Mouse (Mus musculus) kidney, embryonic 14.5 days (tissue): ENCODE measurements at regions not wholly inside any gene's neighbourhood (a gene's known extent, or its start where the extent isn't known, plus 50 kb on each side); places are given as distances from the start of the nearest gene placed in this dataset.

Experiments
- ATAC-seq: fragments of 200-750 bp; cut with Nextera tagmentation; 2 replicates; pipeline ENCODE4 v1.8.0; 2017; ENCODE audit warnings: moderate number of reproducible peaks, mild to moderate bottlenecking, moderate TSS enrichment, moderate library complexity; ENCODE audit not compliant: low FRiP score, low TSS enrichment
- H3K27ac ChIP-seq: fragments of 300-500 bp; sonication (generic); 2 replicates; pipeline ENCODE4 v1.5.1; 2014; ENCODE audit warnings: low read depth, mild to moderate bottlenecking, low read length, moderate library complexity, mixed read lengths
- H3K27me3 ChIP-seq: fragments of 300-500 bp; sonication (generic); 2 replicates; pipeline ENCODE4 v1.6.1; 2014; ENCODE audit warnings: mild to moderate bottlenecking, low read length; ENCODE audit not compliant: control insufficient read depth, insufficient read depth
- H3K36me3 ChIP-seq: fragments of 300-500 bp; sonication (generic); 2 replicates; pipeline ENCODE4 v1.6.1; 2014; ENCODE audit warnings: low read length, mixed read lengths; ENCODE audit not compliant: control insufficient read depth, insufficient read depth
- H3K4me1 ChIP-seq: fragments of 300-500 bp; sonication (generic); 2 replicates; pipeline ENCODE4 v1.6.1; 2014; ENCODE audit warnings: low read length, mixed read lengths; ENCODE audit not compliant: control insufficient read depth, insufficient read depth
- H3K4me2 ChIP-seq: fragments of 300-500 bp; sonication (generic); replicated peaks from 2 replicates; pipeline ENCODE4 v1.6.1; 2014; ENCODE audit warnings: low read depth, mild to moderate bottlenecking, low read length
- H3K4me3 ChIP-seq: fragments of 300-500 bp; sonication (generic); 2 replicates; pipeline ENCODE4 v1.5.1; 2014; ENCODE audit warnings: mild to moderate bottlenecking, low read length
- H3K9ac ChIP-seq: fragments of 300-500 bp; sonication (generic); 2 replicates; pipeline ENCODE4 v1.6.1; 2014; ENCODE audit warnings: low read depth, mild to moderate bottlenecking, low read length, moderate library complexity
- H3K9me3 ChIP-seq: fragments of 300-500 bp; sonication (generic); 2 replicates; pipeline ENCODE4 v1.6.1; 2016; ENCODE audit warnings: low read length; ENCODE audit not compliant: control insufficient read depth
- WGBS: fragments of 180-500 bp; shearing (Covaris S2); extraction: QIAGEN DNeasy Blood & Tissue Kit; methylation state at CpG from one replicate; pipeline ENCODE4 v1.1.7; 2014; 5-methylcytosine and 5-hydroxymethylcytosine counted together

DNA sequence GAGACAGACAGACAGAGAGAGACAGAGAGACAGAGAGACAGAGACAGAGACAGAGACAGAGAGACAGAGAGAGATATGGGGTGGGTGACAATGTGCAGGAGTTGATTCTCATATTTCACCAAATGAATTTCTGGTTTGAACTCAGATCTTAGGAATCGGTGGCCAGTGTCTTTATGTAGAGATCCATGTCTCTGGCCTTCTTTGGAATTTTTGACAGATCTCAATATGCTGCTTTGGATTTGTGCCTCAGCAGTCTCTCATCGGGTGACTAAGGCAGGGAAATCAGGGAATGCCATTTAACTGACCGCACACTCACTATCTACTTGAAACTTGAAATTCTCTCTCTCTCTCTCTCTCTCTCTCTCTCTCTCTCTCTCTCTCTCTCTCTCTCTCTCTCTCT, 286.3 kb upstream of the Mpdz start:
- H3K4me3 ChIP-seq = no peak overlapping the region
- H3K4me1 ChIP-seq = no peaks in the 10 kb centered on the region
- WGBS = 84% methylated on average over 3 of the region's 3 CpGs
- H3K4me2 ChIP-seq = no peak overlapping the region
- no peaks in the 10 kb centered on the region for H3K27me3 ChIP-seq
- H3K27ac ChIP-seq = no peak overlapping the region
- H3K9me3 ChIP-seq = no peaks in the 10 kb centered on the region
- H3K36me3 ChIP-seq = no peaks in the 10 kb centered on the region
- no peak for ATAC-seq
- no peak overlapping the region for H3K9ac ChIP-seq

DNA sequence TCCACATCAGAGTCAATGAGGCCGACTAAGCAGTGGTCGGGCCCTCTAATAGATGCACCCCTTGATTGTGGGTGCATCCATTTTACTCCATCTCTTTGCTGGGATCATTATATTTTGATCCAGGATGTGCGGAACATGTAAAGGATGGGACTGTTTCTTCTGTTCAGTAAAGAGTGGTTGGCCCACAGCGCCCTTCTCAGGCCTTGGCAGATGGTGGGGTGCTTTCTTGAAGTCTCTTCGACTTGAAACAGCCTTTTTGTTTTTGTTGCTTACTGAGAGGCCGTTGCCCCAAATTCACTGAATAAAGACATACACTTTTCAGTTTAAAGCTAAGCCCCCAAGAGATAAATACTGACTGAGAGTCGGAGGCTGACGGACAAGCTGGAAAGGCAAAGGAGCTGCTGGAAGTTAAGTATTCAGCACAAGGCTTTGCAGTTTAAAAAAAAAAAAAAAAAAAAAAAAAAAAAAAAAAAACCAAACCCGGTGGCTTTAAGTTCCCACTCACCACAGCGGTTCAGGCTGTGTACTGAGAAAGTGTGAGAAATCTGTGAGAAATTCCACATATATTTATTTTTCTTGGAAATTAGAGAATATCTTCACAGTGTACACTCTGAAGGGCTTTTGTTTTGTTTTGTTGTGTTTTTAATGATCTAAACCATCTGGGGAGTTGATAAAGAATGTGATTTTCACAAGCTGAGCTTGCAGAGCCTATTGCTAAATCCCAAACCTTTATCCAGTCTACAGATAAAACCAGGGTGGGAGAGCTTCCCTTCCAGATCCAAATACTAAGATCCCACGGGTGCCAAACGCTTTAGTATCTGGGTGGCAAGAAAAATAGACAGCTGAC, 285.3 kb upstream of the Mpdz start:
- Histone ChIP-seq H3K27ac (no peak overlapping the region; the same call in 1 of the 2 replicates), H3K4me1 (no peaks in the 10 kb centered on the region), H3K4me2 (no peak overlapping the region), H3K27me3 (no peaks in the 10 kb centered on the region), H3K4me3 (no peak overlapping the region), H3K9ac (no peak overlapping the region), H3K9me3 (no peaks in the 10 kb centered on the region), H3K36me3 (no peaks in the 10 kb centered on the region)
- 60% methylated on average over 12 of the region's 12 CpGs for WGBS
- no peak for ATAC-seq

DNA sequence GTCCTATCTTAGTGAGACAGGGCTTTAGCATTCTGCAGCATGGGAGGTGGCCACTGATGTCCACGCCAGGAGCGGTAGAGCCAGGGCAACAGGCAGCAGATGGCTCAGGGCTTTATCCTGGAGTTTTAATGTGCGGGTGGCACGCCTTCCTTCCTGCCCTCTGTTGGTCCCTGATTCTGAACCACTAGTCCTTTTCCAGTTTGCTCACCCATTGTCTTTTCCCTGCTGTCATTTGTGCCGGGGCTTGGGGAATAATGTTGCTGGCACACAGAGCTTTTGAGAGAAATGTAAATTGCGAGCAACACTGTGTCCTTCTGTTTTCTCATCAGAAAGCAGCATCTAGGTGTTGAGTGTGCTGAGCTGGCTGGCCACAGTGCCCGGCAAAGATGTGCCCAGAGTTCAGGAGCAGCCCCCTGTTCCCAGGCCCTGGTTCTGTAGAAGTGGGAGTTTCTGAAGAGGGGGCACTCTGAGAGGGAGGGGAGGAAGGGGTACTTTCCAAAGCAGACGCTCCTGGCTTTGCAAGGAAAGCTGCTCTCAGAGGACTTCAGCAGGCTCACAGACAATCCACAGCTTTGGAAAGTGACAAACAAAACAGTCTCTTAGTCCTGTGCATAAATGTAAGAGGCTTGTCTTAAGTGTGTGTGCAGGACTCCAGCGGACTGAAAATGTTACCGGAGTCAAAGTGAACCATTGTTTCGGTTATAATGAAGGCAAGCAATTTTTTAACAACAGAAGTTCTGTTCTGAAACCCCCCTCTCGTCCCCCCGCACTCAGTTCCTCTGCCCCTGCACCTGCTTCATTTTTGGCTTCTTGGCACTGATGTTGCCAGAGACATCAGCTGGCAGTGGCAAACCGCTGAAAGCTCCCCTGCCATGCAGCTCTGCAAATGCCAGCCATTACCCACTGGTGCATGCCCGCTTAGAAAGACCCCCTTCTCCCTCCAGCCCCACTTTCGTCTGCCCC, 284.4 kb upstream of the Mpdz start:
- Histone ChIP-seq H3K4me1 (no peaks in the 10 kb centered on the region), H3K27ac (no peak overlapping the region; the same call in 1 of the 2 replicates), H3K9me3 (no peaks in the 10 kb centered on the region), H3K4me3 (no peak overlapping the region), H3K36me3 (no peaks in the 10 kb centered on the region), H3K27me3 (no peaks in the 10 kb centered on the region), H3K9ac (no peak overlapping the region), H3K4me2 (no peak overlapping the region)
- no peak for ATAC-seq
- WGBS = 75% methylated on average over 16 of the region's 16 CpGs

DNA sequence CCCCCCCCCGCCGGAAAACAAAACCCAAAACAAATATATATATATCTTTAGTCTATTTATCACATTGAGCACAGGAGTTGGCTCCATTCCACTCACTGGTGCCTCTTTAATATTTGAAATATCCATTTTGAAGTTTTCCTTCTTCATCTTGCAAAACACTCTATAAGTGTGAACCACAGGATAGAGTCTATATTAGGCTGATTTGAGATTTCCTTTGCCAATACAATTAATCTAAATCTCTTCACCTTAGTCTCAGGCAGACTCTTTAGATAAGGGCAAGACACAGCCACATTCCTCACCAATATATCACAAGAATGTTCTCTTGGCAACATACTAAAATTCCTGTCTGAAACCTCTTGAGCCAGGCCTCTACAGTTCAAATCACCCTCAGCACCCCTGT, 282.1 kb upstream of the Mpdz start:
- H3K9me3 ChIP-seq = no peaks in the 10 kb centered on the region
- ATAC-seq = no peak
- H3K4me1 ChIP-seq = no peaks in the 10 kb centered on the region
- no peak overlapping the region for H3K9ac ChIP-seq
- H3K4me2 ChIP-seq = no peak overlapping the region
- WGBS = 94% methylated on average over 2 of the region's 2 CpGs
- H3K4me3 ChIP-seq = no peak overlapping the region
- H3K27ac ChIP-seq = no peak overlapping the region
- H3K27me3 ChIP-seq = no peaks in the 10 kb centered on the region
- no peaks in the 10 kb centered on the region for H3K36me3 ChIP-seq

DNA sequence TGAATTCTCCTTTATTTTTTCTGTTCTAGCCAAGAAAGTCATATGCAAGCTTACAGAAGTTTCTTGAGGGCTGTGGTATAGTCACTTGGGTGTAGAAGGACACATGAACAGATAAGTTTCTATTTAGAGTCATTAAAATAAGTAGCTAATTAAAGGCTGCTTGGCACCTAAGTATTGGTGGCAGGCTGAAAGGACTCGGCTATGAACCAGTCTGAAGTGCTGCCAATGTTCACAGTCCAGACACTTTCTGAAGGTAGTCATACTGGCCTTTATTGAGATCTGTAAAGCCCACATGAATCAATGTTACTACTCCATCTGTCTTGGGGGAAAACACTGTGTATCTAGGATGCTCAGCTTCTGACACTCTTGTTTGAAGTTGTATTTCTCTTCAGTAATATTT, 269.8 kb upstream of the Mpdz start:
- no peak for ATAC-seq
- Histone ChIP-seq H3K4me2 (no peak overlapping the region), H3K27me3 (no peaks in the 10 kb centered on the region), H3K9ac (no peak overlapping the region), H3K27ac (no peak overlapping the region), H3K4me1 (no peaks in the 10 kb centered on the region), H3K4me3 (no peak overlapping the region), H3K36me3 (no peaks in the 10 kb centered on the region), H3K9me3 (no peaks in the 10 kb centered on the region)
- 49% methylated on average over 1 of the region's 1 CpGs for WGBS

DNA sequence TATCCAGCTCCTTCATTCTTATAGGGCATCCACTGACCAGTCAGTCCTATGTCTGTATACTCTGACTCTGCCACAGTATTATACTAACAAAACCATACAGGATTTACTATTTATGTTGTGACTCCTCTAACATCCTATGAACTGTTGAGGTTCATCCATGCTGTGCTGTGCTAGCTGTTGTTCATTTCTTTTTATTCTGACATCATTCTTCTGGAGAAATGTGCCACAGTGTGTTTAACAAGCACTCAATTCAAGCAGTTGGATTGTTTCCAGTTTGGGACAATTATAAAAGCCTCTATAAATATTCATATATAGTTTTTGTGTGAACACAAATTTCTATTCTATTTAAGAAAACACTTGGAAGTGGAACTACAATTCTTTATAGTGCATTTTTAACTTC, 252.6 kb upstream of the Mpdz start:
- no peak overlapping the region for H3K4me3 ChIP-seq
- no peak overlapping the region for H3K9ac ChIP-seq
- H3K27me3 ChIP-seq = no peaks in the 10 kb centered on the region
- H3K9me3 ChIP-seq = no peaks in the 10 kb centered on the region
- H3K4me2 ChIP-seq = no peak overlapping the region
- no peak overlapping the region for H3K27ac ChIP-seq
- H3K36me3 ChIP-seq = no peaks in the 10 kb centered on the region
- no peak for ATAC-seq
- H3K4me1 ChIP-seq = no peaks in the 10 kb centered on the region

DNA sequence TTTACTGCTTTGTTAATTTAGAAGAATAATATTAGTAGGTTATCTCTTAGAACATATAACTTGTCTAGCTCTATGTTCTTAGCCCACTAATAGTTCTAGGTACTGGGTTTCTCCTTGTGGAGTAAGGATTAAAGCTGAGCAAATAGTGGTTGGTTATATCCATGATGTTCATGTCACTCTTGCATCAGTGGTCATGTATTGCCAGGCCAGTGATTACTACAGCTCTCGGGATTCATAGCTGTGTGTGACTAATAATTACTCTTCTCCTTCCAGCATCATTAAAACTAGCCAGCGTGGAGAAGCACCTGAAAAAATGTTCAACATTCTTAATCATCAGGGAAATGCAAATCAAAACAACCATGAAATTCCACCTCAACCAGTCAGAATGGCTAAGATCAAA, 234.6 kb upstream of the Mpdz start:
- 70% methylated on average over 2 of the region's 2 CpGs for WGBS
- H3K9ac ChIP-seq = no peak overlapping the region
- ATAC-seq = no peak
- no peak overlapping the region for H3K4me2 ChIP-seq
- H3K27ac ChIP-seq = no peak overlapping the region
- no peaks in the 10 kb centered on the region for H3K9me3 ChIP-seq
- no peaks in the 10 kb centered on the region for H3K27me3 ChIP-seq
- no peak overlapping the region for H3K4me3 ChIP-seq
- H3K36me3 ChIP-seq = no peaks in the 10 kb centered on the region
- no peaks in the 10 kb centered on the region for H3K4me1 ChIP-seq

DNA sequence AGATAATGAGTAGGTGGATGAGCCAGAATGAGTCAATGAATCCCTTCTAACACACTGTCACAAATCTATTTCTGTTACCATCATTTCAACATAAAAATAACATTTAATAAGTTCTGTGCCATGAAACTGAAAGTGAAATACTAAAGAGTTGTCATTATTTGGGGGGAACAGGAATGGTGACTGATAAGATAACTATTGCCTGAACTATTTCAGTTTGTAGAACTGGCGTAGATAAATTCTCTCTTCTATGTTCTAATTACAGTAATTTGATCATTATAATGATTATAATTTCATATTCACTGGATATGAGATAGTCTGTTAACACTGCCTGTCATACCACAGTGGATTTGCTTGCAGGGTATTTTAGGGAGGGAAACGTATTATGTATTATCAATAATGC, 232.3 kb upstream of the Mpdz start:
- no peaks in the 10 kb centered on the region for H3K4me1 ChIP-seq
- no peak for ATAC-seq
- no peak overlapping the region for H3K4me2 ChIP-seq
- no peak overlapping the region for H3K4me3 ChIP-seq
- H3K36me3 ChIP-seq = no peaks in the 10 kb centered on the region
- H3K27ac ChIP-seq = no peak overlapping the region
- H3K9me3 ChIP-seq = no peaks in the 10 kb centered on the region
- WGBS = 86% methylated on average over 2 of the region's 2 CpGs
- no peak overlapping the region for H3K9ac ChIP-seq
- no peaks in the 10 kb centered on the region for H3K27me3 ChIP-seq
